Mouse (Mus musculus) mouse embryonic stem cell (cell line): Measurements from ENCODE around the gene Kdm3a.

Experiments used
- in situ Hi-C, 2 experiments: fragments of 300-500 bp; cut with MboI; formaldehyde crosslinking; loops; 1 replicate in 1 of 2; 3 replicates in 1 of 2; pipeline ENCODE4 v1.14.3; 2019 to 2020; ENCODE audit warnings: low sequenced_read_pairs in 2 of 2, low pct_unique_long_range_greater_than_20kb in 1 of 2, mixed read lengths in 1 of 2; ENCODE audit not compliant: unreplicated experiment in 1 of 2

The Kdm3a gene

GRCm38 (mm10) chr6:71607756-71608155, 25.0 kb downstream of the Kdm3a start:
- in situ Hi-C loops, result no loop called here

- in situ Hi-C loops, result loop anchor here in 1 of 2 experiments (10.0 kb wide), 1 partner anchor 295 kb away; no protein-coding TSS in a partner anchor
These were observed 42.6 kb downstream of the Kdm3a start for GRCm38 (mm10) chr6:71590154-71590553.

GRCm38 (mm10) chr6:71589401-71589800, 43.4 kb downstream of the Kdm3a start:
- in situ Hi-C loops, result no loop called here

- in situ Hi-C loops, result no loop called here
These were observed 49.6 kb downstream of the Kdm3a start for GRCm38 (mm10) chr6:71583198-71583597.

GRCm38 (mm10) chr6:71579478-71579877, 53.3 kb downstream of the Kdm3a start:
- in situ Hi-C loops, result no loop called here

- in situ Hi-C loops, result no loop called here
These were observed 57.4 kb downstream of the Kdm3a start for GRCm38 (mm10) chr6:71575359-71575758.

GRCm38 (mm10) chr6:71569025-71569424, 63.8 kb downstream of the Kdm3a start:
- in situ Hi-C loops, result no loop called here

GRCm38 (mm10) chr6:71568616-71569015, 64.2 kb downstream of the Kdm3a start:
- in situ Hi-C loops, result no loop called here

- in situ Hi-C loops, result no loop called here
These were observed 76.0 kb downstream of the Kdm3a start for GRCm38 (mm10) chr6:71556826-71557225.

- in situ Hi-C loops, result no loop called here
These were observed 77.3 kb downstream of the Kdm3a start for GRCm38 (mm10) chr6:71555507-71555951.

- in situ Hi-C loops, result no loop called here
These were observed 88.9 kb downstream of the Kdm3a start, which contains the start of gene Chmp3 for GRCm38 (mm10) chr6:71543686-71544499. Gene Chmp3, plus strand, starts transcription at chr6:71543797.
